8 mouse cellular contexts compared by ENCODE assay signal in the genomic region with DNA sequence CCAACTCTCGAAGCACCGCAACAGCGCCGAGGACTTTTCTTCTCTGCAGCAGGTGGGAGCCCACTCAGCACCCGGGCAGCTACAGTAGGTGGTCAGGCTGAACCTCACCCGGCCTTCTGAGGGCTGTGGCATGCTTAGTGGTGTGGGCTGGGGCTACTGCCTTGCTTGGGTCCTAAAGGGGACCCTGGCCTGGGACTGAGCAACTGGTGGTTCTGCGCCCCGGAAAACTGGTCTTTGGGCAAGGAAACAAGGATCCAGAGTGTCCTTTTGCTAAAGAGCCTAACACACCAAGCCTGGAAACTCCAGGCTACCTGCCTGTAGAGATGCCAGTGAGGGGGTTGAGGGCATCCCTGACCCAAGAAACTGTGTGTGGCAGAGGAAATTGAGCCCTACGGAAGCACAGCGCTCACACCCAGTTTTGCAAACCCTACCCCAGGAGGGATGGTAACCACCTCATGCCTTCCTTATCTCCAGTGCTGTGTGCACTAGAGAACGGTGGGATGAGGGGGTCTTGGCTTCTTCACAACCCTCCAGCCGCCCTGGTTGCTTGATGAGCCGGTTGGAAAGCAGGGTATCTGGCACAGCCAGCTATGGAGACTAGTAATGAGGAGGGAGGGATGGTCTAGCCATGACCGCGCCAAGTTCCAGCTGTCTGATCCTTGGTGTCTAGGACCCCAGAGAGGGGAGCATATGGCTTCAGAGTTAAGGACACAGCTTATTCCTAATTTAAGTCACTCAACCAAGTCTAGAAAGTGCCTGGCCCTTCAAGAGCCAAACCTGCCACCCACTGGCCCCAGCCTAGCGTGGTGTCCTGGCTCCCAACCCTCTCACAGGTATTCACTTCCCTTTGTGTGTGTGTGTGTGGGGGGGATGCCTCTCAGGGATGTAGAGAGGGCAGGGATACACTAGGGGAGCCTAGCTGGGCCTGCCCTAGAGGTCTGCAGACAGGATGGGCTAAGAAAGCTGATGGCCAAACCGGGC. TPM values are rescaled to one million over a fixed set of nuclear protein-coding genes. Genes with fewer than 3 reads are reported as not detected.
DNase-seq lines count a peak whose midpoint lies in the region; ATAC-seq and TF ChIP-seq lines count a peak whose summit lies in the region.

No protein-coding gene starts in this region.

- 0 out of 2 replicates have a peak, but pooled peaks have one; percentile 35 for TF ChIP-seq POLR2A in limb, embryonic 14.5 days (IDR thresholded peaks at IDR 0.05; ENCODE audit: borderline replicate concordance, extremely low read depth, insufficient read depth, insufficient read length)

- ATAC-seq in megakaryocyte, adult 5-6 weeks (ENCODE audit: poor library complexity, severe bottlenecking), result no peak
- no peak for ATAC-seq in forebrain, postnatal 0 days
- no peak for ATAC-seq in limb, embryonic 14.5 days (ENCODE audit: low FRiP score, low read depth)
- no peak; the same call in 1 of the 2 replicates for ATAC-seq in stomach, embryonic 14.5 days (ENCODE audit: insufficient number of reproducible peaks, insufficient read depth, low FRiP score, low read depth)

- H3K4me3 ChIP-seq in megakaryocyte, embryonic 14.5 days (replicated peaks), result peak overlapping the region; percentile 86
- peak overlapping the region; percentile 25 for H3K4me3 ChIP-seq in forebrain, postnatal 0 days (ENCODE audit: low read depth, low read length)
- H3K4me3 ChIP-seq in limb, embryonic 14.5 days (replicated peaks; ENCODE audit: low read length), result peak overlapping the region; percentile 43
- peak overlapping the region; percentile 38 for H3K4me3 ChIP-seq in stomach, embryonic 14.5 days (ENCODE audit: low read depth, low read length)

- H3K27ac ChIP-seq in forebrain, postnatal 0 days (ENCODE audit: low read depth, low read length), result peak overlapping the region; percentile 54; the same call in 1 of the 2 replicates
- peak overlapping the region; percentile 38 for H3K27ac ChIP-seq in limb, embryonic 14.5 days (replicated peaks; ENCODE audit: low read depth, low read length)
- H3K27ac ChIP-seq in stomach, embryonic 14.5 days (ENCODE audit: low read length), result peak overlapping the region; percentile 96

- peaks cover 2% of the 10 kb centered on the region for H3K36me3 ChIP-seq in megakaryocyte, embryonic 14.5 days (replicated peaks; ENCODE audit: low read length)
- no peaks in the 10 kb centered on the region for H3K36me3 ChIP-seq in forebrain, postnatal 0 days (ENCODE audit: insufficient read depth)
- H3K36me3 ChIP-seq in limb, embryonic 14.5 days (ENCODE audit: control insufficient read depth, insufficient read depth, low read length), result no peaks in the 10 kb centered on the region
- H3K36me3 ChIP-seq in stomach, embryonic 14.5 days (ENCODE audit: control insufficient read depth, insufficient read depth, low read length), result no peaks in the 10 kb centered on the region; the same call in 1 of the 2 replicates

- peak overlapping the region; percentile 41; the same call in 1 of the 2 replicates for H3K9ac ChIP-seq in forebrain, postnatal 0 days
- H3K9ac ChIP-seq in limb, embryonic 14.5 days (ENCODE audit: low read depth, low read length, severe bottlenecking), result peak overlapping the region; percentile 63
- peak overlapping the region; percentile 66 for H3K9ac ChIP-seq in stomach, embryonic 14.5 days (replicated peaks; ENCODE audit: low read depth, low read length)

- WGBS in forebrain, postnatal 0 days, result 28% methylated on average over 17 of the region's 17 CpGs
- 35% methylated on average over 17 of the region's 17 CpGs for WGBS in limb, embryonic 14.5 days
- WGBS in stomach, embryonic 14.5 days, result 32% methylated on average over 17 of the region's 17 CpGs

- no peak for TF ChIP-seq CTCF in forebrain, postnatal 0 days (IDR thresholded peaks at IDR 0.05; ENCODE audit: low read depth)

- no peaks in the 10 kb centered on the region for H3K9me3 ChIP-seq in megakaryocyte, embryonic 14.5 days
- H3K9me3 ChIP-seq in forebrain, postnatal 0 days (ENCODE audit: low read length), result no peaks in the 10 kb centered on the region
- no peaks in the 10 kb centered on the region for H3K9me3 ChIP-seq in limb, embryonic 14.5 days (ENCODE audit: control insufficient read depth, low read length)
- H3K9me3 ChIP-seq in stomach, embryonic 14.5 days (ENCODE audit: control insufficient read depth, low read depth, low read length), result no peaks in the 10 kb centered on the region

- no peak for DNase-seq in forebrain, postnatal 0 days
- no peak for DNase-seq in limb, embryonic 14.5 days (ENCODE audit: low spot score)
- no peak for DNase-seq in thymus, postnatal 36 days
- no peak for DNase-seq in cerebellum, adult 9-10 months
- no peak for DNase-seq in cerebellum, postnatal 25 days

- H3K4me1 ChIP-seq in megakaryocyte, embryonic 14.5 days, result peaks cover 78% of the 10 kb centered on the region
- no peaks in the 10 kb centered on the region; the same call in 1 of the 2 replicates for H3K4me1 ChIP-seq in forebrain, postnatal 0 days (ENCODE audit: insufficient read depth)
- H3K4me1 ChIP-seq in limb, embryonic 14.5 days (ENCODE audit: control insufficient read depth, insufficient read depth, low read length), result peaks cover 20% of the 10 kb centered on the region
- H3K4me1 ChIP-seq in stomach, embryonic 14.5 days (ENCODE audit: control insufficient read depth, insufficient read depth, low read length), result peaks cover 11% of the 10 kb centered on the region

- H3K27me3 ChIP-seq in megakaryocyte, embryonic 14.5 days (replicated peaks), result peaks cover 37% of the 10 kb centered on the region
- H3K27me3 ChIP-seq in forebrain, postnatal 0 days (ENCODE audit: insufficient read depth, low read length), result no peaks in the 10 kb centered on the region
- no peaks in the 10 kb centered on the region for H3K27me3 ChIP-seq in limb, embryonic 14.5 days (ENCODE audit: control insufficient read depth, insufficient read depth, low read length)
- H3K27me3 ChIP-seq in stomach, embryonic 14.5 days (ENCODE audit: control insufficient read depth, insufficient read depth, low read length), result no peaks in the 10 kb centered on the region

- H3K4me2 ChIP-seq in forebrain, postnatal 0 days (ENCODE audit: low read depth), result peak overlapping the region; percentile 59
- peak overlapping the region; percentile 69 for H3K4me2 ChIP-seq in limb, embryonic 14.5 days (replicated peaks; ENCODE audit: low read depth, low read length, severe bottlenecking)
- peak overlapping the region; percentile 62 for H3K4me2 ChIP-seq in stomach, embryonic 14.5 days (replicated peaks; ENCODE audit: low read depth, low read length)

RNA-seq across cellular contexts. Expression of a gene that starts 0.5 kb away (rescaled TPM):
- polyA plus RNA-seq in megakaryocyte, embryonic 14.5 days (2012; ENCODE audit: insufficient read depth, low replicate concordance), result 143 and 182 TPM in 2 replicates
- total RNA-seq in megakaryocyte, adult 5-6 weeks (2015), result not detected in 2 replicates
- not detected in 2 replicates for total RNA-seq in megakaryocyte, adult 5-6 weeks (2017)
- total RNA-seq in forebrain, postnatal 0 days (2014; rRNA removed), result 24.4 and 34.3 TPM in 2 replicates
- 34.6 and 39.6 TPM in 2 replicates for polyA plus RNA-seq in forebrain, postnatal 0 days (2015; fragmentation: Nextera tagmentation; extraction: Ambion mirVana)
- 127 and 152 TPM in 2 replicates for polyA plus RNA-seq in limb, embryonic 14.5 days (2012; rRNA removed)
- polyA plus RNA-seq in limb, embryonic 14.5 days (2014; fragmentation: Nextera tagmentation; extraction: Ambion mirVana), result 257 and 269 TPM in 2 replicates
- polyA plus RNA-seq in stomach, embryonic 14.5 days (2014; fragmentation: Nextera tagmentation; extraction: Ambion mirVana), result 1,732 and 1,736 TPM in 2 replicates

Comparison
In these comparisons a context has a peak if more than half of its experiments do, and no peak if none do; other contexts are left out.
1. H3K4me3 ChIP-seq: peak in every context shown above with its lines; median percentile 86 in megakaryocyte, embryonic 14.5 days; 43 in limb, embryonic 14.5 days; 38 in stomach, embryonic 14.5 days; 25 in forebrain, postnatal 0 days.
2. H3K27ac ChIP-seq: peak in every context shown above with its lines; median percentile 96 in stomach, embryonic 14.5 days; 54 in forebrain, postnatal 0 days; 38 in limb, embryonic 14.5 days.